Mouse (Mus musculus) midbrain, embryonic 16.5 days (tissue): Measurements from ENCODE around the gene Lce1j. TPM values are rescaled to one million over a fixed set of nuclear protein-coding genes. Genes with fewer than 3 reads are reported as not detected.

Experiments used
- ATAC-seq: fragments of 200-750 bp; cut with Nextera tagmentation; 2 replicates; pipeline ENCODE4 v1.8.0; 2017; ENCODE audit warnings: moderate TSS enrichment
- H3K27ac ChIP-seq: fragments of 300-500 bp; sonication (generic); 2 replicates; pipeline ENCODE4 v1.5.1; 2014; ENCODE audit warnings: mild to moderate bottlenecking, low read length, mixed read lengths
- H3K27me3 ChIP-seq: fragments of 300-500 bp; sonication (generic); 2 replicates; pipeline ENCODE4 v1.6.1; 2014; ENCODE audit warnings: low read depth, low read length, mixed read lengths; ENCODE audit not compliant: control insufficient read depth, insufficient read depth
- H3K36me3 ChIP-seq: fragments of 300-500 bp; sonication (generic); 2 replicates; pipeline ENCODE4 v1.6.1; 2014; ENCODE audit warnings: mild to moderate bottlenecking, low read length, moderate library complexity, mixed read lengths; ENCODE audit not compliant: control insufficient read depth, insufficient read depth
- H3K4me1 ChIP-seq: fragments of 300-500 bp; sonication (generic); 2 replicates; pipeline ENCODE4 v1.6.1; 2014; ENCODE audit warnings: mild to moderate bottlenecking, low read length, mixed read lengths; ENCODE audit not compliant: control insufficient read depth, insufficient read depth
- H3K4me2 ChIP-seq: fragments of 300-500 bp; sonication (generic); 2 replicates; pipeline ENCODE4 v1.6.1; 2014; ENCODE audit warnings: mild to moderate bottlenecking, low read length, mixed read lengths
- H3K4me3 ChIP-seq: fragments of 300-500 bp; sonication (generic); 2 replicates; pipeline ENCODE4 v1.5.1; 2014; ENCODE audit warnings: low read depth, mild to moderate bottlenecking, low read length, moderate library complexity, mixed read lengths
- H3K9ac ChIP-seq: fragments of 300-500 bp; sonication (generic); 2 replicates; pipeline ENCODE4 v1.6.1; 2014; ENCODE audit warnings: low read depth, low read length, mixed read lengths
- H3K9me3 ChIP-seq: fragments of 300-500 bp; sonication (generic); replicated peaks from 2 replicates; pipeline ENCODE4 v1.6.1; 2014; ENCODE audit warnings: mild to moderate bottlenecking, low read length, mixed read lengths; ENCODE audit not compliant: control insufficient read depth, poor library complexity, severe bottlenecking
- WGBS: fragments of 180-500 bp; shearing (Covaris S2); extraction: QIAGEN DNeasy Blood & Tissue Kit; methylation state at CpG from one replicate; pipeline ENCODE4 v1.1.7; 2014; 5-methylcytosine and 5-hydroxymethylcytosine counted together
- polyA plus RNA-seq: library from polyadenylated mRNA; unstranded; fragments of >200 nt; fragmentation: Nextera tagmentation; extraction: Ambion mirVana; gene quantifications from 2 replicates; pipeline ENCODE4 v1.2.1, GENCODE M21; 2015

Gene Lce1j
- polyA plus RNA-seq, 1 experiment from 2014 or later, result not detected

GRCm38 (mm10) chr3:92753197-92753596, 37.1 kb downstream of the Lce1j start:
- Histone ChIP-seq H3K9ac (no peak overlapping the region), H3K4me2 (no peak overlapping the region), H3K36me3 (no peaks in the 10 kb centered on the region), H3K4me1 (no peaks in the 10 kb centered on the region), H3K9me3 (no peaks in the 10 kb centered on the region), H3K27me3 (no peaks in the 10 kb centered on the region), H3K27ac (no peak overlapping the region), H3K4me3 (no peak overlapping the region)
- no peak for ATAC-seq
- WGBS, result 39% methylated on average over 3 of the region's 3 CpGs

GRCm38 (mm10) chr3:92752238-92752637, 38.1 kb downstream of the Lce1j start, which contains the start of gene Lce1g:
TSS of gene Lce1g (minus strand) at chr3:92752338.
- no peak within 1 kb of the TSS for H3K4me3 ChIP-seq
- 87% methylated on average over 1 of the region's 1 CpGs for WGBS
- H3K27me3 ChIP-seq, result no peaks in the 10 kb centered on the region
- H3K9me3 ChIP-seq, result no peaks in the 10 kb centered on the region
- H3K4me2 ChIP-seq, result no peak within 1 kb of the TSS
- H3K9ac ChIP-seq, result no peak within 1 kb of the TSS
- no peaks in the 10 kb centered on the region for H3K4me1 ChIP-seq
- H3K27ac ChIP-seq, result no peak within 1 kb of the TSS
- no peak for ATAC-seq
- H3K36me3 ChIP-seq, result no peaks in the 10 kb centered on the region

GRCm38 (mm10) chr3:92738996-92739395, 51.3 kb downstream of the Lce1j start, which contains the start of gene Gm38119:
TSS of gene Gm38119 (minus strand) at chr3:92739096.
- Histone ChIP-seq H3K4me1 (no peaks in the 10 kb centered on the region), H3K27me3 (no peaks in the 10 kb centered on the region), H3K9ac (no peak within 1 kb of the TSS), H3K27ac (no peak within 1 kb of the TSS), H3K9me3 (no peaks in the 10 kb centered on the region), H3K36me3 (no peaks in the 10 kb centered on the region), H3K4me3 (no peak within 1 kb of the TSS), H3K4me2 (no peak within 1 kb of the TSS)
- ATAC-seq, result no peak
- WGBS, result 72% methylated on average over 1 of the region's 1 CpGs

Other genes starting within 250 kb of the Lce1j start
- not detected in 2 replicates for gene Ivl, start 216.8 kb downstream of the Lce1j start, polyA plus RNA-seq
- not detected in 2 replicates for gene Smcp, start 201.5 kb downstream of the Lce1j start, polyA plus RNA-seq
- not detected in 2 replicates for gene 2210017I01Rik, start 183.0 kb downstream of the Lce1j start, polyA plus RNA-seq
- gene Lce6a, start 168.9 kb downstream of the Lce1j start, polyA plus RNA-seq, result not detected in 2 replicates
- gene Lce1a1, start 142.2 kb downstream of the Lce1j start, polyA plus RNA-seq, result not detected in 2 replicates
- gene Lce1b, start 133.6 kb downstream of the Lce1j start, polyA plus RNA-seq, result not detected in 2 replicates
- gene Lce1a2, start 120.2 kb downstream of the Lce1j start, polyA plus RNA-seq, result not detected in 2 replicates
- not detected in 2 replicates for gene Lce1c, start 111.3 kb downstream of the Lce1j start, polyA plus RNA-seq
- gene Lce1d, start 103.3 kb downstream of the Lce1j start, polyA plus RNA-seq, result not detected in 2 replicates
- not detected in 2 replicates for gene Lce1e, start 81.4 kb downstream of the Lce1j start, polyA plus RNA-seq
- gene Lce1f, start 70.2 kb downstream of the Lce1j start, polyA plus RNA-seq, result not detected in 2 replicates
- gene Gm38119, start 51.4 kb downstream of the Lce1j start, polyA plus RNA-seq, result not detected in 2 replicates
- gene Lce1g, start 38.2 kb downstream of the Lce1j start, polyA plus RNA-seq, result not detected in 2 replicates
- not detected in 2 replicates for gene Lce1h, start 25.4 kb downstream of the Lce1j start, polyA plus RNA-seq
- not detected in 2 replicates for gene Lce1i, start 11.6 kb downstream of the Lce1j start, polyA plus RNA-seq
- not detected in 2 replicates for gene Lce1k, start 17.4 kb upstream of the Lce1j start, polyA plus RNA-seq
- not detected in 2 replicates for gene Kprp, start 36.7 kb upstream of the Lce1j start, polyA plus RNA-seq
- not detected in 2 replicates for gene Lce1l, start 60.8 kb upstream of the Lce1j start, polyA plus RNA-seq
- gene 2310050C09Rik, start 79.7 kb upstream of the Lce1j start, polyA plus RNA-seq, result not detected in 2 replicates
- gene Lce3a, start 135.7 kb upstream of the Lce1j start, polyA plus RNA-seq, result not detected in 2 replicates
- not detected in 2 replicates for gene Lce3b, start 142.5 kb upstream of the Lce1j start, polyA plus RNA-seq
- not detected in 2 replicates for gene Lce3c, start 154.0 kb upstream of the Lce1j start, polyA plus RNA-seq
- gene Lce3d, start 166.9 kb upstream of the Lce1j start, polyA plus RNA-seq, result not detected in 2 replicates
- not detected in 2 replicates for gene Lce3e, start 176.5 kb upstream of the Lce1j start, polyA plus RNA-seq
- not detected in 2 replicates for gene Lce3f, start 201.7 kb upstream of the Lce1j start, polyA plus RNA-seq
- 1.4 and 1.5 TPM in 2 replicates for gene Crct1, start 225.2 kb upstream of the Lce1j start, polyA plus RNA-seq
- not detected in 2 replicates for gene Lce1m, start 228.5 kb upstream of the Lce1j start, polyA plus RNA-seq